Mouse (Mus musculus) heart, adult 18-20 months (tissue): ENCODE results near the gene Crebzf. TPM values are rescaled to one million over a fixed set of nuclear protein-coding genes. Genes with fewer than 3 reads are reported as not detected.

Experiments
- DNase-seq, 2 experiments: peaks; one replicate each; pipeline ENCODE4 v3.0.0; 2021 to 2022; ENCODE audit warnings: mixed read lengths in 1 of 2
- total RNA-seq, 2 experiments: library from RNA; stranded (reverse); gene quantifications; 2 replicates each; pipeline ENCODE4 v1.2.3; 2021

Gene Crebzf
- total RNA-seq, 2 experiments from 2014 or later: 18.7 to 20.5 TPM

DNA sequence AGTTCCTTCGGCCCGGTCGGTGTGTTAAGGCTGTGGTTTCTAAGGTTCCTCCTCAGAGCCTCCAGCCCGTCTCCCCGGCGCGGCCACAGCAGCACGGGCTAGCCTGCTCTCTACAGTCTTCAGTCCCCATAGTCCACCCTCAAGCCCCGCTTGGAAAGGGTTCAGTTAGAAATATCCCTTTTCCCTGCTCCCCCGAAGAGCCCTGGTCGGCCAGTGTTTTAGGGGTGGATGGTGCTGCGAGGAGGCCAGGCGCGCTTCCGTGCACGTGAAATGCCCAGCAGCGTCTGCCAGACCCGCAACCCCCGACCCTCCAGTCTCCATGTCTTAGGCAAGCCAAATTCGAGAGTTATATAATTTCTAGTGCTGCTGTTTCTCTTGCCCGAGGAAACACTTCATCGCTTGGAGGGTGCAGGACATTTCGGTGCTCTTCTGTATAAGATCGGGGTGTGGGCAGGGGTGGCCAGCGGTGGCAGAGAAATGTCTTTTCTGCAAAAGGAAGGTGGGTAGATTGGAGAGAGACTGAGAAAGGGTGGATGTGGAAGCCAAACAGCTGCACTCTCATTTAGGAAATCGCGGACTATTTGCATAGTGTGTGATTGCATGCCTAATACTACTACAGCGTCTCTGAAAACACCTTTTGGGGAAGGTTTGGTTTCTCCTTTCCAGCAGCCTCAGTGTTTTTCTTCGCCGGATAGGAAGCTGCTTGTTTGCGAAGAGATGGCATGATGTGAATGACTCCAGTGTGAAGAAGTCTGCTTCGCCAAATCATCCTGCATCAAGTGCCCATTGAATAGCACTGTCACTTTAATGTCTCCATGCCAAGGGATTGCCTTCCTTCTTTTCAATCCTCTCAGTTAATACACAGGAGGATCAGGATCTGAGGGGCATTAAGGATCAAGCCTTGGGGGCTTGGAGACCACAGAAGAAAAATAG lies 34.0 kb downstream of the Crebzf start, which contains the start of gene Dlg2:
Gene Dlg2, plus strand, starts transcription at position 360 of the 933 bp plus-strand sequence.
- no peak for DNase-seq

DNA sequence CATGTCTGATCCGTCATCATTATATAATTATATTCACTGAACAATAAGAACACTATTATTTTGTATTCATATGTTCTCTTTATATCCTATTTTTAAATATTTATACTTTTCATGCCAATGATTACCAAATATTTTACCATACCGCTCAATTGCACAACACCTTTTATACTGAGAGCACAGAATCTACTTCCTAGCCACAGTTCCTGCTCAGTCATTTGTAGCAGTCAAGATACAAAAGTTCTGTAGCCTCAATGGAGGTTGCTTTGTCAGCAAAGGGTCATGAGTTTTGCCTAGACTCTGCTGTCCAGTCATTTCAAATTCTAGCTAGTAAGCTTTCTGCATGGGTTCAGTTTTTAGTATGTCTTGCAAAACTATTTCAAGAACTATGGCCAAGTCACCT lies 40.1 kb downstream of the Crebzf start:
- DNase-seq: no peak

Other genes with a start within 250 kb of the Crebzf start
- not detected for gene Ccdc83, start 177.0 kb upstream of the Crebzf start, total RNA-seq
- gene Sytl2, start 140.5 kb upstream of the Crebzf start, total RNA-seq: 1 to 10 TPM; 2.1 to 3.3 TPM
- under 1 TPM; 0.20 to 0.31 TPM for gene Ccdc89, start 16.2 kb upstream of the Crebzf start, total RNA-seq
- gene Tmem126a, start 14.5 kb downstream of the Crebzf start, total RNA-seq: 100 to 1,000 TPM; 128 to 129 TPM
- gene Tmem126b, start 33.3 kb downstream of the Crebzf start, total RNA-seq: 10 to 100 TPM; 27.2 to 29.4 TPM
- gene Dlg2, start 33.9 kb downstream of the Crebzf start, total RNA-seq: 1 to 10 TPM; 1.7 to 2.3 TPM